Mouse (Mus musculus): Measurements from ENCODE around the gene Endov. TPM values are rescaled to one million over a fixed set of nuclear protein-coding genes. Genes with fewer than 3 reads are reported as not detected.
A peak's percentile ranks its signal among the peaks of the same experiment; 100 is the strongest.

The Endov gene
- polyA plus RNA-seq, 1 experiment from 2014 or later, result 12.9 TPM

DNA sequence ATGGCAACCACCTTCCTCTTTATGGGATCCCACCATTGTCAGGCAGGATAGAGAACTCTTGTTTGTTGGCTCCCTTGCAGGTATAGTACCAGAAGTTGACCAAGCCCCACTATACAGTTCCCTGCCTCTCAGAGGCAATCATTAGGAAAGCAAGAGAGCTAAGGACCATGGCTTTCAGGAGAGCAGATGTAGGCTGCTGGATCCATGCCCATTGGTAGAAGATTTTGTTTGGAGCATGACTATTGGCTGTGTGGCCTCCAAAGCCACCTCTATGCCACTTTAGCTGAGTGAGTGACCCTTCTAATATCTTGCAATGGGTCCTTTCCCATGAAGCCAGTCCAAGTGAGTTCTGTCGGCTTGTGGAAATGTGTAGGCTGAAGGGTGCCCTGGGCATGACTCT, 28.2 kb downstream of the Endov start:
- no peaks in the 10 kb centered on the region for H3K36me3 ChIP-seq
- WGBS, result 73% methylated on average over 1 of the region's 1 CpGs
- no peak overlapping the region for H3K4me3 ChIP-seq
- no peak overlapping the region for H3K9ac ChIP-seq
- H3K4me2 ChIP-seq, result no peak overlapping the region
- no peak for ATAC-seq (ENCODE audit: insufficient number of reproducible peaks, low FRiP score)
- peaks cover 28% of the 10 kb centered on the region for H3K27me3 ChIP-seq (replicated peaks)
- H3K9me3 ChIP-seq (replicated peaks), result no peaks in the 10 kb centered on the region
- peaks cover 9% of the 10 kb centered on the region; the same call in 1 of the 2 replicates for H3K4me1 ChIP-seq (replicated peaks)
- no peak overlapping the region for H3K27ac ChIP-seq (ENCODE audit: poor library complexity, severe bottlenecking)

- no peak for ATAC-seq (ENCODE audit: insufficient number of reproducible peaks, low FRiP score)
- Histone ChIP-seq H3K9ac (no peak overlapping the region), H3K36me3 (no peaks in the 10 kb centered on the region), H3K4me3 (no peak overlapping the region), H3K27me3 (replicated peaks) (peaks cover 20% of the 10 kb centered on the region), H3K27ac (ENCODE audit: poor library complexity, severe bottlenecking) (no peak overlapping the region), H3K9me3 (replicated peaks) (no peaks in the 10 kb centered on the region), H3K4me1 (replicated peaks) (0 out of 2 replicates have a peak, but pooled peaks cover 5% of the 10 kb centered on the region), H3K4me2 (no peak overlapping the region)
- 54% methylated on average over 5 of the region's 5 CpGs for WGBS
These were observed 29.0 kb downstream of the Endov start for GRCm38 (mm10) chr11:119520005-119520712.

DNA sequence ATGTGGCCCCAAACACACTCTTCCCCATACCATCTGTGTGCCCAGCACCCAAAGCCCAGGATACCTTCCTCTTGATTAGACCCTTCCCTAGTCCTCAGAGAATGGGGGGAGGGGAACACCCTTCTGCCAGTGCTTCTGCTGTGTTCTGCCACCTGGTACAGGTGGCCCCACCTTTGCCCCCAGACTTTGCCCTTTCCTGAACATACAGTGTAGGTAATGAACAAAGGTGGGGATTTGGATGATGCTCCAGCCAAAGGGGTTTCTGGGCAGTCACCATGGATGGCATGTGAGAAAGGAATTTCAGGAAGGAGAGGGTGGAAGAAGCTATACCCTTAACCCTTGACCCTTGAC, 29.5 kb downstream of the Endov start:
- Histone ChIP-seq H3K9me3 (replicated peaks) (no peaks in the 10 kb centered on the region), H3K4me2 (no peak overlapping the region), H3K4me3 (no peak overlapping the region), H3K9ac (no peak overlapping the region), H3K36me3 (no peaks in the 10 kb centered on the region), H3K27me3 (replicated peaks) (peaks cover 15% of the 10 kb centered on the region), H3K4me1 (replicated peaks) (0 out of 2 replicates have a peak, but pooled peaks cover 2% of the 10 kb centered on the region), H3K27ac (ENCODE audit: poor library complexity, severe bottlenecking) (no peak overlapping the region)
- no peak for ATAC-seq (ENCODE audit: insufficient number of reproducible peaks, low FRiP score)

GRCm38 (mm10) chr11:119521920-119522710, 31.0 kb downstream of the Endov start:
- Histone ChIP-seq H3K4me2 (no peak overlapping the region), H3K9me3 (replicated peaks) (no peaks in the 10 kb centered on the region), H3K36me3 (no peaks in the 10 kb centered on the region), H3K4me1 (replicated peaks) (0 out of 2 replicates have a peak, but pooled peaks cover 2% of the 10 kb centered on the region), H3K9ac (no peak overlapping the region), H3K27me3 (replicated peaks) (peaks cover 5% of the 10 kb centered on the region; the same call in 1 of the 2 replicates), H3K27ac (ENCODE audit: poor library complexity, severe bottlenecking) (no peak overlapping the region), H3K4me3 (no peak overlapping the region)
- 70% methylated on average over 6 of the region's 6 CpGs for WGBS
- ATAC-seq (ENCODE audit: insufficient number of reproducible peaks, low FRiP score), result no peak

DNA sequence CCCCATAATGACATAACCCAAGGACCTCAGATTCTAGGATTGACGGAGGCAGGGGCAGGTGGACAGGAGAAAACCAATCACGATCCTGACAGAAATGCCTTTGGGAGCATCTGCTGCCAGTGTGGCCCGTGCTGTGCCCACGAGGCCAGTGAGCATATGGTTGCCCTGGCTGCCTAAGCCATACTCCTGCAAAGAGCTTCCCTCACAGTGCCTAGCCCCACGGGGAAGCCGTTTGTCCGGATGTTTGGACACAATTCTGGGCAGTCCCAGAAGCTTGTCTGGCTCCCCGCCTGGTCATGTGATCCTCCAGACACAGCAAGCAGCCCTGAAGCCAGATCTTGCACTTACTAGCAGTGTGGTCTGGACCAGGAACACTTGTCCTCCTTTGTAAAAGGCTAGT, 31.6 kb downstream of the Endov start:
- H3K9me3 ChIP-seq (replicated peaks), result no peaks in the 10 kb centered on the region
- no peak overlapping the region for H3K27ac ChIP-seq (ENCODE audit: poor library complexity, severe bottlenecking)
- H3K4me2 ChIP-seq, result no peak overlapping the region
- H3K9ac ChIP-seq, result no peak overlapping the region
- H3K4me1 ChIP-seq (replicated peaks), result 0 out of 2 replicates have a peak, but pooled peaks cover 2% of the 10 kb centered on the region
- no peak overlapping the region for H3K4me3 ChIP-seq
- H3K27me3 ChIP-seq (replicated peaks), result 0 out of 2 replicates have a peak, but pooled peaks cover 5% of the 10 kb centered on the region
- no peaks in the 10 kb centered on the region for H3K36me3 ChIP-seq
- 75% methylated on average over 8 of the region's 8 CpGs for WGBS
- ATAC-seq (ENCODE audit: insufficient number of reproducible peaks, low FRiP score), result no peak

DNA sequence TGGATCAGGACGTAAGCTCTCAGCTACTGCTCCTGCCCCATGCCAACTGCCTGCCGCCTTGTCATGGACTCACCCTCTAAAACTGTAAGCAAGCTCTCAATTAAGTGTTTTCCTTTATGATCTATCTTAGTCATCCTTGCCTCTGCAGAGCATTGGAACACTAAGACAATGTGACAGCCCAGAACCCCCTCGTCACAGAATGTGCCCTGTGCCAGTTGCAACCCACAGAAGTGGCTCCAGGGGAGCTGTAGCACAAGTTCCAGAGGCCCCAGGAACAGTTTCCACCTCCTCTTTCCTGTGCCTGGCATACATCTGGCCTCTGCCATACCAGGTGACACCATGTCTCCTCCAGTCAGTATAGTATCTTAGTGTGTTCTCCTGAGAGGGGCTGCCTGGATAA, 32.2 kb downstream of the Endov start:
- no peaks in the 10 kb centered on the region for H3K9me3 ChIP-seq (replicated peaks)
- ATAC-seq (ENCODE audit: insufficient number of reproducible peaks, low FRiP score), result no peak
- H3K9ac ChIP-seq, result no peak overlapping the region
- 84% methylated on average over 3 of the region's 3 CpGs for WGBS
- H3K4me3 ChIP-seq, result no peak overlapping the region
- H3K4me1 ChIP-seq (replicated peaks), result 0 out of 2 replicates have a peak, but pooled peaks cover 2% of the 10 kb centered on the region
- no peak overlapping the region for H3K27ac ChIP-seq (ENCODE audit: poor library complexity, severe bottlenecking)
- no peak overlapping the region for H3K4me2 ChIP-seq
- no peaks in the 10 kb centered on the region for H3K36me3 ChIP-seq
- H3K27me3 ChIP-seq (replicated peaks), result 0 out of 2 replicates have a peak, but pooled peaks cover 5% of the 10 kb centered on the region

DNA sequence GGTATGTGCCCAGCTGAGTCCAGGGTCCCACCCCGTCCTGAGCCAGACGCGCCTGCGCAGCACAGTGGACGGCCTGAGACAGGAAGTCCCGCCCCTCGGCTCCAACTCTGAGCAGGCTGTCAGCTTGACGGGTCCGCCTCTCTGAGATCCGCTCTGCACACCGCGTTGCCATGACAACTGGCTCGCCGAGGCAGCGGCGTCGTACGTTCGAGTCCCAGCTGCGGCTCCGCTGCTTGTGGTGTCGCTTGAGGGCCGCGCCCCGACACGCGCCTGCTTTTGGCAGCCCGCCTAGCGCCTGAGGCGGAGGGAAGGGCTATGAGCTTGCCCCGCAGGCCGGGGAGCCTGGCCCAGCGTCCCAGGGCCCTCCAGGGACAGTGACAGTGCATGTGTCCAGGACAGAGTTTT, 33.4 kb downstream of the Endov start:
- H3K27me3 ChIP-seq (replicated peaks), result 0 out of 2 replicates have a peak, but pooled peaks cover 1% of the 10 kb centered on the region
- H3K36me3 ChIP-seq, result no peaks in the 10 kb centered on the region
- no peaks in the 10 kb centered on the region for H3K9me3 ChIP-seq (replicated peaks)
- peak; percentile 94 for ATAC-seq (ENCODE audit: insufficient number of reproducible peaks, low FRiP score)
- no peak overlapping the region for H3K27ac ChIP-seq (ENCODE audit: poor library complexity, severe bottlenecking)
- peak overlapping the region; percentile 91 for H3K4me2 ChIP-seq
- 2% methylated on average over 33 of the region's 33 CpGs for WGBS
- H3K4me3 ChIP-seq, result peak overlapping the region; percentile 65
- 0 out of 2 replicates have a peak, but pooled peaks cover 2% of the 10 kb centered on the region for H3K4me1 ChIP-seq (replicated peaks)
- H3K9ac ChIP-seq, result peak overlapping the region; percentile 76

- ATAC-seq (ENCODE audit: insufficient number of reproducible peaks, low FRiP score), result no peak
- Histone ChIP-seq H3K4me2 (no peak overlapping the region), H3K4me1 (replicated peaks) (0 out of 2 replicates have a peak, but pooled peaks cover 2% of the 10 kb centered on the region), H3K4me3 (no peak overlapping the region), H3K9me3 (replicated peaks) (no peaks in the 10 kb centered on the region), H3K27ac (ENCODE audit: poor library complexity, severe bottlenecking) (no peak overlapping the region), H3K27me3 (replicated peaks) (no peaks in the 10 kb centered on the region), H3K36me3 (no peaks in the 10 kb centered on the region), H3K9ac (no peak overlapping the region)
- WGBS, result 71% methylated on average over 14 of the region's 14 CpGs
These were observed 35.2 kb downstream of the Endov start for GRCm38 (mm10) chr11:119526068-119526966.

- H3K27ac ChIP-seq (ENCODE audit: poor library complexity, severe bottlenecking), result no peak overlapping the region
- no peak for ATAC-seq (ENCODE audit: insufficient number of reproducible peaks, low FRiP score)
- no peaks in the 10 kb centered on the region for H3K36me3 ChIP-seq
- H3K4me3 ChIP-seq, result no peak overlapping the region
- no peak overlapping the region for H3K4me2 ChIP-seq
- WGBS, result 65% methylated on average over 11 of the region's 11 CpGs
- no peaks in the 10 kb centered on the region for H3K9me3 ChIP-seq (replicated peaks)
- peaks cover 22% of the 10 kb centered on the region for H3K27me3 ChIP-seq (replicated peaks)
- no peak overlapping the region for H3K9ac ChIP-seq
- 0 out of 2 replicates have a peak, but pooled peaks cover 2% of the 10 kb centered on the region for H3K4me1 ChIP-seq (replicated peaks)
These were observed 37.8 kb downstream of the Endov start for GRCm38 (mm10) chr11:119528930-119529329.

- Histone ChIP-seq H3K4me2 (no peak overlapping the region), H3K36me3 (no peaks in the 10 kb centered on the region), H3K27me3 (replicated peaks) (peaks cover 27% of the 10 kb centered on the region), H3K9ac (no peak overlapping the region), H3K27ac (ENCODE audit: poor library complexity, severe bottlenecking) (no peak overlapping the region), H3K9me3 (replicated peaks) (no peaks in the 10 kb centered on the region), H3K4me1 (replicated peaks) (no peaks in the 10 kb centered on the region), H3K4me3 (no peak overlapping the region)
- WGBS, result 78% methylated on average over 8 of the region's 8 CpGs
- no peak for ATAC-seq (ENCODE audit: insufficient number of reproducible peaks, low FRiP score)
These were observed 41.3 kb downstream of the Endov start for GRCm38 (mm10) chr11:119532460-119532859.
